Mouse (Mus musculus) E14TG2a.4 (cell line): ENCODE results near the gene Atp10a.

Experiments
- H3K27me3 ChIP-seq: 2 replicates; pipeline ENCODE4 v1.6.1; 2014; ENCODE audit warnings: low read length, control low read depth; ENCODE audit not compliant: insufficient read depth
- H3K36me3 ChIP-seq: 2 replicates; pipeline ENCODE4 v1.6.1; 2014; ENCODE audit warnings: low read length, control low read depth; ENCODE audit not compliant: insufficient read depth
- H3K4me1 ChIP-seq: replicated peaks from 2 replicates; pipeline ENCODE4 v1.6.1; 2014; ENCODE audit warnings: low read depth, low read length, control low read depth
- H3K4me3 ChIP-seq: replicated peaks from 2 replicates; pipeline ENCODE4 v1.5.1; 2014; ENCODE audit warnings: mild to moderate bottlenecking, low read length
- H3K9me3 ChIP-seq: 2 replicates; pipeline ENCODE4 v1.6.1; 2014; ENCODE audit warnings: low read length, control low read depth
- CTCF ChIP-seq: conservative IDR thresholded peaks from 2 replicates; pipeline ENCODE4 v1.5.1; 2014; ENCODE audit warnings: low read length
- NANOG ChIP-seq: IDR thresholded peaks from 2 replicates; pipeline ENCODE4 v1.6.1; 2014; ENCODE audit warnings: borderline replicate concordance, low read length, mixed read lengths
- POU5F1 ChIP-seq: IDR thresholded peaks from 2 replicates; pipeline ENCODE4 v1.6.1; 2014; ENCODE audit warnings: low read length, borderline replicate concordance

Gene Atp10a

DNA sequence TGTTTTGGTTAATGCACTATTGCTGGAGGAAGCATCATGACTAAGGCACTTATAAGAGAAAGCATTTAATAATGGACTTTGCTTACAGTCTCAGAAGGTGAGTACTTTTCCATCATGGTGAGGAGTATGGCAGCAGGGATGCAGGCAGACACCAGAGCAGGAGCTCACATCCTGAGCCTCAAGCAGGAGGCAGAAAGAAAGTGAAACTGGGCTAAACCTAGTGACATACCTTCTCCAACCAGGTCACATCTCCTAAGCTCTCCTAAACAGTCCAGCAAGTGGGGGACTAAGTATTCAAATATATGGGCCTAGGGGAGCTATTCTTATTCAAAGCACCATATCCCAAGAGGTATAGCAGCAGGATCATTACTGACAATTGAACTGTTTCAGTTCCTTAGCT is 123.2 kb downstream of the Atp10a start:
- Histone ChIP-seq H3K9me3 (no peaks in the 10 kb centered on the region), H3K4me1 (no peaks in the 10 kb centered on the region), H3K27me3 (no peaks in the 10 kb centered on the region), H3K4me3 (no peak overlapping the region), H3K36me3 (no peaks in the 10 kb centered on the region)
- TF ChIP-seq CTCF (no peak), NANOG (no peak), POU5F1 (no peak)

DNA sequence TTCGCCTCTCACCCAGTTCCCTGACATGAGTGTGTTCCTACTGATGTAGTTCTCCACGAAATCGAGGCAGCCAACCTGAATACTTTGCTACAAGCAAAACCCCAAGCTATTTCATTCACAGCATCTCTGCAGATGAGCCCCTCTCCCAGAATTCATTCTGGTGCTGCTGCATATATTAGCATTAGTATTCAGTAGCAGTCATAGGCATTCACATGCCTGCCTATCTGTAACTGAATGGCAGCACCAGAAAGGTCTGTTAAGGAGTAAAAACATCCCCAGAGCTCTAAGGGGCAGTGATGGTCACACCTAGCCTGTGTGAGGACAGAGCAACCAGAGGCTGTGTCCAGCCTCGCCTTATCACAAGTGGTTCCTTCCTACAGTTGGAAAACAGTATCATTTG is 131.0 kb downstream of the Atp10a start:
- TF ChIP-seq NANOG (no peak), POU5F1 (no peak), CTCF (no peak)
- Histone ChIP-seq H3K27me3 (no peaks in the 10 kb centered on the region), H3K4me3 (no peak overlapping the region), H3K36me3 (no peaks in the 10 kb centered on the region), H3K9me3 (no peaks in the 10 kb centered on the region), H3K4me1 (no peaks in the 10 kb centered on the region)

DNA sequence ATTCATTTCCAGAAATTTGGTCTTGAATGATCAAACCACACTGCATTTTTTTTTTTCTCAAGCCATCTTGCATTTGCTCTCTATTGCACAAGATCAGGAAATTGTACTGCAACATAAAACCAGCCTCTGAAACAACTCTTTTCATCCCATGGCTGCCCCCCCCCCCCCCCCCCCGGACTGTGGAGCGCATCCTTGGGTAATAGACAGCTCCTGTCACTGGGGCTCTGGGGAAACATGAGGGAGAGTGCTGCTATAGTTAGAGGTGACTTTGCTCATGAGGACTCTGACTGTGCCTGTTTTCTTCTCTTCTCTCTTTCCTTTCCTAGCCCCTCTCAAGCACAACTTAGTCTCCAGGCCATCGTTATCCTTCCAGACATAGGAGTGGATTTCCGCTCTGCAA is 131.6 kb downstream of the Atp10a start:
- TF ChIP-seq CTCF: no peak
- TF ChIP-seq NANOG: no peak
- no peak for TF ChIP-seq POU5F1
- Histone ChIP-seq H3K27me3 (no peaks in the 10 kb centered on the region), H3K4me3 (no peak overlapping the region), H3K4me1 (no peaks in the 10 kb centered on the region), H3K9me3 (no peaks in the 10 kb centered on the region), H3K36me3 (no peaks in the 10 kb centered on the region)

DNA sequence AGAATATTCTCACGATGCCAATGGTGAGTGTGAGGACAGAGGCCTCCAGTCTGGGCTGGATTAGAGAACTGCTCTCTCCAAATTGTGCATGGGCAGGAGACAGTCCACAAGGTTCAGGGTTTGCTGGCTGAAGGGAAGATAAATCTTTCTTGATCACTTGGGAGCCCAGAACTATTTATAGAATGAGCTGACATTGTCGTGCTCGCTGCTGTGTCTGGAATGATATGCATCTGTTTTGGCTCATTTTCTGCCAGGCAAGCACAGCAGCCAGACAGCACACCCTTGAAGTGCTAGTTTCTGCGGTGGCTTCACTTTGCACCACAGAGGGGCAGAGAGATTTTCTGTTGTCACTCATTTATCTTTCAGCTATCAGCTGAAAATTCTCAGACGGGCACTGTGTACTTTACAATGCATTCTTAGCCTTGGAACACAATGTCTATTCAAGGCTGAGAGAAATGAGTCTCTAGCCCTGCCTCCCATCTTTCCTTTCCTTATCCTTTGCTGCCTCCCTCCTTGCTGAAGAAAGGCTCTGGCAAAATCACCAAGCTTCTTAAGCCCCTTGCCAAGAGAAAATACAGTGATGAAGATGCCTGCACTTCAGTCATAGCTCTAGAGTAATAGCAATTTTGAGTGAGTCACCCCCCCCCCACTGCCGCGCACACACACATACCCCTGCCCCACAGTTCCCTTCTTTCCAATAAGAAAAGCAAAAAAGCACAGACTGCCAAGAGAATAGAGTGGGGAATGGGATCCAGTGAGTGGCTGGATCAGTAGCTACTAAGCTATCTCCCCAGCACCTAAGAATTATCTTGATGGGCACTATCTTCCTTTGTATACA is 132.7 kb downstream of the Atp10a start:
- Histone ChIP-seq H3K36me3 (no peaks in the 10 kb centered on the region), H3K4me1 (no peaks in the 10 kb centered on the region), H3K27me3 (no peaks in the 10 kb centered on the region), H3K4me3 (no peak overlapping the region), H3K9me3 (no peaks in the 10 kb centered on the region)
- TF ChIP-seq CTCF: no peak
- TF ChIP-seq POU5F1: no peak
- TF ChIP-seq NANOG: no peak

DNA sequence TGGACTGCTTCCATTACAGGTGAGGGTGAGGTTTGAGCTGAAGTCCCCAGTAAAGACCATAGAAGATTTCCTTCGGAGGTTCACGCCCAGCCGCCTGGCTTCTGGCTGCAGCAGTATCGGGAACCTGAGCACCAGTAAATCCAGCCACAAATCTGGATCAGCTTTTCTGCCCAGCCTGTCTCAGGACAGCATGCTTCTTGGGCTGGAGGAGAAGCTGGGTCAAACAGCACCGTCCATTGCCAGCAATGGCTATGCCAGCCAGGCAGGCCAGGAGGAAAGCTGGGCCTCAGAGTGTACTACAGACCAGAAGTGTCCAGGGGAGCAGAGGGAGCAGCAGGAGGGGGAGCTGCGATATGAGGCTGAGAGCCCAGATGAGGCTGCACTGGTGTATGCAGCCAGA is 141.3 kb downstream of the Atp10a start:
- no peaks in the 10 kb centered on the region for H3K4me1 ChIP-seq
- TF ChIP-seq CTCF: no peak
- no peak for TF ChIP-seq NANOG
- TF ChIP-seq POU5F1: no peak
- H3K36me3 ChIP-seq: no peaks in the 10 kb centered on the region; the same call in 1 of the 2 replicates
- no peaks in the 10 kb centered on the region for H3K9me3 ChIP-seq
- no peaks in the 10 kb centered on the region for H3K27me3 ChIP-seq
- no peak overlapping the region for H3K4me3 ChIP-seq

DNA sequence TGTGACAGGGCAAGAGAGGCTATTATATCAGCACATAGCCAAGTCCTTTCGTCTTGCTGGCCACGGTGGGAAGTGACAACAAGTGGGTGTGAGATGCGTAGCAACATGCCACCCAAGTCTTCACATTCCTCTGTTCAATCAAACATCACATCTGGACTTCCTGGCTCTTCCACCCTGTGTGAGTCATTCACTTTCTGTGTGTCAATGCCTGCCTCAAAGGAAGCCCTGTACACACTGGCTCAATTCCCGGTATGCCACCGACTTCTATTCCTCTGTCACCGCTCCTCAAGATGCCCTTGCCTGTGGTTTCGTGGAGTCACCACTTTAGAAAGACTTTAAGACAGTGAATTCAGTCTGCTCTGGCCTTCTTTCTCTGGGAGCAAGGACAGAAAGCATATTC is 144.9 kb downstream of the Atp10a start:
- H3K4me1 ChIP-seq: no peaks in the 10 kb centered on the region
- H3K27me3 ChIP-seq: no peaks in the 10 kb centered on the region
- no peaks in the 10 kb centered on the region; the same call in 1 of the 2 replicates for H3K36me3 ChIP-seq
- no peaks in the 10 kb centered on the region for H3K9me3 ChIP-seq
- TF ChIP-seq POU5F1: no peak
- TF ChIP-seq CTCF: no peak
- TF ChIP-seq NANOG: no peak
- no peak overlapping the region for H3K4me3 ChIP-seq

DNA sequence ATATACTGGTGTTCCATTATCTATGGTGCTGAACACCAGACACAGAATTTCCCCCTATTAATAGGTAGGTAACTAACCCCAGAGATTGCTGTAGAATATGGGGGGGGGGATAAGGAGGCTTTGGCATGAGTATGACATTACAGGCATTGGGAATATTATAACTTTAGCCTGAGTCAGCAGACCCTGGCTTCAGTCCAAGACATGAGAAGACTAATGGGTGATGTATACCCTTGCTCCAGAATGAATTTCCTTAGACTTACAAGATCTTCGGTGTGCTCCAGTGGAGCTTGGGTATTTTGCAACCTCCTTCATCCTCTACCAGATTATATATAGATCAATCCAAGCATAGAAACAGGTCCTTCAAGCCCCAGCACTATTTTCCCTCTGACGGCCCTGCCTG is 145.8 kb downstream of the Atp10a start:
- Histone ChIP-seq H3K9me3 (no peaks in the 10 kb centered on the region), H3K4me1 (no peaks in the 10 kb centered on the region), H3K27me3 (no peaks in the 10 kb centered on the region), H3K4me3 (no peak overlapping the region), H3K36me3 (no peaks in the 10 kb centered on the region; the same call in 1 of the 2 replicates)
- TF ChIP-seq POU5F1 (no peak), NANOG (no peak), CTCF (no peak)

DNA sequence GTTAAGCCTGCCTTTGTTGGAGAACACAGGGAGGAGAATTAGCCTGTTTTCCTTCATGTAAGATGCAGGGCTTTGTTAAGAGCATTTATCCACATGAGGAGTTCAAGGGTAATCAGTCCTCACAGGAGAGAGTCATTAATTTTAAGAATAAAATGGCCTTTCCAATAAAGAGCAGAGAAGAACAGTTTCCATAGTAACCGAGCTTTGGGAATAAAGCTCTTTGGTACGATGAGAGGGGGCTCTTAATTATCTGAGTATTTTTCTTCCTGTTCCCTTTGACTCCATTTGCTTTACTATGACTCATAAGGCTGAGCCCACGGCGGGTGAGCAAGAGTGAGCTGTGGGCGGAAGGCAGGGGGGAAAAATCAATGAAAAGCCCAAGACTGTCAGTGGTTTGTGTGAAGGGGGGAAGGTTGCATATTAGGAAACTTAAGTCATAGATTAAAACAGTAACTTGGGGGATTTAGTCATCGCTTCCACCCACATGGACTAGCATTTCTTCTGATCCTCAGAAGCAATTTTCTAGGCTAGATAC is 166.2 kb downstream of the Atp10a start:
- Histone ChIP-seq H3K9me3 (no peaks in the 10 kb centered on the region), H3K4me3 (no peak overlapping the region), H3K27me3 (no peaks in the 10 kb centered on the region), H3K36me3 (peaks cover 3% of the 10 kb centered on the region; the same call in 1 of the 2 replicates), H3K4me1 (no peaks in the 10 kb centered on the region)
- TF ChIP-seq POU5F1 (no peak), NANOG (no peak), CTCF (no peak)
